Mouse (Mus musculus): ENCODE data around the gene Snd1. TPM values are rescaled to one million over a fixed set of nuclear protein-coding genes. Genes with fewer than 3 reads are reported as not detected.

Snd1 gene
- total and polyA plus RNA-seq, 3 experiments = 97.4 to 153 (median 109) TPM

DNA sequence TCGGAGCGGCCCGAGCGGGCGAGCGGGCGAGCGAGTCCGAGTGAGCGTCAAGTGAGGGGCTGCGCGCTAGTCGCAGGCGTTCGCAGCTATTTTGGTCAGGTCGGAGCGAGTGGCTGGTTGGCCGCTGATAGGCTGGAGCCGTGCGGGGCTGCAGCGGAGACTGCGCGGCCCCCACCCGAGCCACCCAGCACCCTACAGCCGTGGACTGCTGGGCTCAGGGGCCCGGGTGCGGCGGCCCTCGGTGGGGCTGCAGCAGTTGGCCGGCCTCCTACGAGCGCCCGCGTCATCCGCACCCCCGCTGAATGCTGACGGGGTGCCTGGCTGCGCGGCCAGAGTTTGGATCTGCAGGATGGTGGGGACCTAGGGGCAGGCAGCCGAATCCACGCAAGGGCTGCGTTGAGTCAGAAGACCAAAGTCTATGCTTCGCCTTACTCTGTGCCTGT, 358.5 kb downstream of the Snd1 start:
- Histone ChIP-seq H3K36me3 (replicated peaks) (peaks cover 65% of the 10 kb centered on the region), H3K27me3 (ENCODE audit: insufficient read depth, low read length) (no peaks in the 10 kb centered on the region), H3K9me3 (replicated peaks) (peaks cover 35% of the 10 kb centered on the region), H3K4me3 (ENCODE audit: low read depth, low read length) (no peak overlapping the region), H3K4me1 (ENCODE audit: insufficient read depth, low read depth, low read length) (no peaks in the 10 kb centered on the region)
- no peak for TF ChIP-seq GATA2 (IDR thresholded peaks at IDR 0.05; ENCODE audit: borderline replicate concordance, low read depth, low read length)
- no peak for DNase-seq (ENCODE audit: low spot score)
- ATAC-seq (ENCODE audit: extremely low read depth, insufficient number of reproducible peaks, low FRiP score, poor library complexity, severe bottlenecking) = no peak

- H3K36me3 ChIP-seq (replicated peaks) = peaks cover 60% of the 10 kb centered on the region
- H3K27me3 ChIP-seq (ENCODE audit: insufficient read depth, low read length) = no peaks in the 10 kb centered on the region
- H3K4me3 ChIP-seq (ENCODE audit: low read depth, low read length) = no peak overlapping the region
- peaks cover 35% of the 10 kb centered on the region for H3K9me3 ChIP-seq (replicated peaks)
- no peaks in the 10 kb centered on the region for H3K4me1 ChIP-seq (ENCODE audit: insufficient read depth, low read depth, low read length)
- TF ChIP-seq GATA1 (IDR thresholded peaks at IDR 0.05; ENCODE audit: borderline replicate concordance, low read length) = no peak
- TF ChIP-seq GATA2 (IDR thresholded peaks at IDR 0.05; ENCODE audit: borderline replicate concordance, low read depth, low read length) = no peak
- no peak for TF ChIP-seq POLR2AphosphoS5 (IDR thresholded peaks at IDR 0.05; ENCODE audit: insufficient replicate concordance, low read depth, low read length)
- TF ChIP-seq TAL1 (conservative IDR thresholded peaks at IDR 0.05; ENCODE audit: low read depth, low read length) = no peak
- no peak for TF ChIP-seq CTCF (IDR thresholded peaks at IDR 0.05; ENCODE audit: low read depth, low read length)
- ATAC-seq (ENCODE audit: extremely low read depth, insufficient number of reproducible peaks, low FRiP score, poor library complexity, severe bottlenecking) = no peak
- DNase-seq (ENCODE audit: low spot score) = no peak
These were observed 359.1 kb downstream of the Snd1 start for GRCm38 (mm10) chr6:28834046-28834445.

- H3K36me3 ChIP-seq (replicated peaks) = peaks cover 49% of the 10 kb centered on the region
- H3K27me3 ChIP-seq (ENCODE audit: insufficient read depth, low read length) = no peaks in the 10 kb centered on the region
- H3K4me3 ChIP-seq (ENCODE audit: low read depth, low read length) = no peak overlapping the region
- ATAC-seq (ENCODE audit: extremely low read depth, insufficient number of reproducible peaks, low FRiP score, poor library complexity, severe bottlenecking) = no peak
- H3K9me3 ChIP-seq (replicated peaks) = peaks cover 15% of the 10 kb centered on the region
- DNase-seq (ENCODE audit: low spot score) = no peak
- H3K4me1 ChIP-seq (ENCODE audit: insufficient read depth, low read depth, low read length) = no peaks in the 10 kb centered on the region
- TF ChIP-seq TAL1 (conservative IDR thresholded peaks at IDR 0.05; ENCODE audit: low read depth, low read length) = no peak
- no peak for TF ChIP-seq POLR2AphosphoS5 (IDR thresholded peaks at IDR 0.05; ENCODE audit: insufficient replicate concordance, low read depth, low read length)
- TF ChIP-seq CTCF (IDR thresholded peaks at IDR 0.05; ENCODE audit: low read depth, low read length) = no peak
- TF ChIP-seq GATA2 (IDR thresholded peaks at IDR 0.05; ENCODE audit: borderline replicate concordance, low read depth, low read length) = no peak
- TF ChIP-seq GATA1 (IDR thresholded peaks at IDR 0.05; ENCODE audit: borderline replicate concordance, low read length) = no peak
These were observed 361.7 kb downstream of the Snd1 start for GRCm38 (mm10) chr6:28836600-28836999.

DNA sequence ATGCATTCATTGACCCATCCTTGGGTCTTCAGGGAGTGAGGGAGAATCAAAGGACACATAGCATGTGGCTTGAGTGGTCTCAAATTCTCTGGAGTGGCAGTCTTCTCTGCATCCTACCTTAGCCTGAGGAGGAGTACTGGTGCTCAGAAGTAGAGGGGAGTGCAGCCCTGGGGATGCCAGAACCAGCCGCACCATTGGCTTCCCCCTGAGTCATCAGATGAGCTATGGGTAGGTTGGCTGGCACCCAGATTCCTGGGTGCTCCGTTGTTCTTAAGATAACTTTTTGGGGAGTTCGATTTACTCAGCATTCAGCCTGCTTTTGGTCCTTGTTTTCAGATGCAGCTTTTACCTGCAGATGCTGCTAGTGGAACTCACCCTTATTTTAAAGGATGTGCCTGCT, 366.6 kb downstream of the Snd1 start:
- H3K9me3 ChIP-seq (replicated peaks) = no peaks in the 10 kb centered on the region
- ATAC-seq (ENCODE audit: extremely low read depth, insufficient number of reproducible peaks, low FRiP score, poor library complexity, severe bottlenecking) (no peak), DNase-seq (ENCODE audit: low spot score) (no peak)
- no peaks in the 10 kb centered on the region for H3K27me3 ChIP-seq (ENCODE audit: insufficient read depth, low read length)
- H3K4me3 ChIP-seq (ENCODE audit: low read depth, low read length) = no peak overlapping the region
- no peaks in the 10 kb centered on the region for H3K4me1 ChIP-seq (ENCODE audit: insufficient read depth, low read depth, low read length)
- TF ChIP-seq TAL1 (conservative IDR thresholded peaks at IDR 0.05; ENCODE audit: low read depth, low read length) = no peak
- no peak for TF ChIP-seq GATA1 (IDR thresholded peaks at IDR 0.05; ENCODE audit: borderline replicate concordance, low read length)
- no peak for TF ChIP-seq GATA2 (IDR thresholded peaks at IDR 0.05; ENCODE audit: borderline replicate concordance, low read depth, low read length)
- no peak for TF ChIP-seq CTCF (IDR thresholded peaks at IDR 0.05; ENCODE audit: low read depth, low read length)
- TF ChIP-seq POLR2AphosphoS5 (IDR thresholded peaks at IDR 0.05; ENCODE audit: insufficient replicate concordance, low read depth, low read length) = no peak
- peaks cover 46% of the 10 kb centered on the region for H3K36me3 ChIP-seq (replicated peaks)

GRCm38 (mm10) chr6:28842375-28843276, 367.7 kb downstream of the Snd1 start:
- H3K4me1 ChIP-seq (ENCODE audit: insufficient read depth, low read depth, low read length) = no peaks in the 10 kb centered on the region
- peaks cover 46% of the 10 kb centered on the region for H3K36me3 ChIP-seq (replicated peaks)
- H3K4me3 ChIP-seq (ENCODE audit: low read depth, low read length) = no peak overlapping the region
- H3K27me3 ChIP-seq (ENCODE audit: insufficient read depth, low read length) = no peaks in the 10 kb centered on the region
- no peak for TF ChIP-seq GATA1 (IDR thresholded peaks at IDR 0.05; ENCODE audit: borderline replicate concordance, low read length)
- no peak for TF ChIP-seq GATA2 (IDR thresholded peaks at IDR 0.05; ENCODE audit: borderline replicate concordance, low read depth, low read length)
- TF ChIP-seq POLR2AphosphoS5 (IDR thresholded peaks at IDR 0.05; ENCODE audit: insufficient replicate concordance, low read depth, low read length) = no peak
- no peak for TF ChIP-seq CTCF (IDR thresholded peaks at IDR 0.05; ENCODE audit: low read depth, low read length)
- no peak for TF ChIP-seq TAL1 (conservative IDR thresholded peaks at IDR 0.05; ENCODE audit: low read depth, low read length)
- H3K9me3 ChIP-seq (replicated peaks) = no peaks in the 10 kb centered on the region
- no peak for ATAC-seq (ENCODE audit: extremely low read depth, insufficient number of reproducible peaks, low FRiP score, poor library complexity, severe bottlenecking)
- DNase-seq (ENCODE audit: low spot score) = no peak

DNA sequence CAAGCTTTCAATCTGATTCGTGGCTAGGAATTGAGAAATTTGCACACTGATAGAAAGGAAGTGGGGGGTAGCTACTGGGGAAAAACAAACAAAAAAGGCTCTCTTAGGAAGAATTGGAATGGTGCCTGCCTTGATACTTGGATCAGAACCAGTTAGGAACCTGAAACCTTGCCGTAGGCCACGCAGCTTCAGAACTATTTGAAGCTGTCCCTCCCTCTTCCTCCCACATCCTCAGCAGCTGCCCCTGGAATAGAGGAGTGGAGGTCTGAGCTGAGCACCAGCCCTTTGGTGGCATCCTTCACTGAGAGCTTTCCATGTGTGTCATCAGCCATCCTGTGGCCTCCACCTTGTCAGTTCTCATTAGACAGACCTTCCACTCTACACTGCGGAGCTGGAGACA, 370.7 kb downstream of the Snd1 start:
- H3K36me3 ChIP-seq (replicated peaks) = peaks cover 65% of the 10 kb centered on the region
- no peak overlapping the region for H3K4me3 ChIP-seq (ENCODE audit: low read depth, low read length)
- H3K9me3 ChIP-seq (replicated peaks) = no peaks in the 10 kb centered on the region
- TF ChIP-seq CTCF (IDR thresholded peaks at IDR 0.05; ENCODE audit: low read depth, low read length) (no peak), POLR2AphosphoS5 (IDR thresholded peaks at IDR 0.05; ENCODE audit: insufficient replicate concordance, low read depth, low read length) (no peak)
- H3K27me3 ChIP-seq (ENCODE audit: insufficient read depth, low read length) = no peaks in the 10 kb centered on the region
- ATAC-seq (ENCODE audit: extremely low read depth, insufficient number of reproducible peaks, low FRiP score, poor library complexity, severe bottlenecking) (no peak), DNase-seq (ENCODE audit: low spot score) (no peak)
- H3K4me1 ChIP-seq (ENCODE audit: insufficient read depth, low read depth, low read length) = peaks cover 4% of the 10 kb centered on the region; the same call in 1 of the 2 replicates

All from G1E (cell line).